Mouse (Mus musculus): ENCODE results near the gene Cmas. TPM values are rescaled to one million over a fixed set of nuclear protein-coding genes. Genes with fewer than 3 reads are reported as not detected.

The Cmas gene
- total RNA-seq, 2 experiments from 2014 or later = 49.5 to 59.1 TPM

DNA sequence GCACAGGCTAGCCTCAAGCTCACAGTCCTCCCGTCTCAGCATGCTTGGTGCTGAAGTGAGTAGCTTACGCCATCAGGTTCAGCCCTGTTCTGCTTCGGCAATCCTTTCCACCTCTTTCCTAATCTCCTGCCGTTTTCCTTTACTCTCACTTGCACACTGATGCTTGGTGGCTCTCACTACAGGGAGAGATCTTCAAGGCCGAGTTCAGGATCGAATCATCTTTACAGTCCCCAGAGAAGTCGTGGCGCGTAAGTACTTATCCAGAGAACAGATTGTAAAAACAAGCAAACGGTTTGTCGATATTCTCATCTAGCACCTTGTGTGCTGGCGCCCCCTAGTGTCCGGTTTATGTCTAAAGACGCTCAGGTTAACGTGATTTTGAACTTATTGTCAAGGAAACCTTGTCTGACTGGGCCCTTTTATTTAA, 58.0 kb downstream of the Cmas start:
- ATAC-seq (replicated peaks; ENCODE audit: low FRiP score, low TSS enrichment, poor library complexity, severe bottlenecking) = peak; percentile 68

DNA sequence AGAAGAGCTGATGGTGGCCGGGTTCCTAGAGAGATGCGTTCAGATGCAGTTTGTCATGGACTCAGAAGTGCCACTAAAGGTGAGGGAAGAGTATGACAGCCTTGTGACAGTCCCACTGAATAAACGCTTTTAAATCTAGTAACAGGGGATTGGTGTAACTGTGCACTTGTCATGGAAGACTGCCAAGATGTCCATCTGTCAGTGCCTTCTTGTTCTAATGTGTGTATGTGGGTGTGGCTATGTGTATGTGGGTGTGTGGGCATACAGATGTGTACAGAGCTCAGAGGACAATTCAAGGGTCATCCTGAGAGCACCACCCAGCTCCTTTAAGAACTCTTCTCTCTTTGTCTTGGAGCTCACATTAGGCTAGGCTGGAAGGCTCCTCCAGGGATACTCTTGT, 59.0 kb downstream of the Cmas start:
- peak; percentile 36; the same call in 1 of the 2 replicates for ATAC-seq (replicated peaks; ENCODE audit: low FRiP score, low TSS enrichment, poor library complexity, severe bottlenecking)

DNA sequence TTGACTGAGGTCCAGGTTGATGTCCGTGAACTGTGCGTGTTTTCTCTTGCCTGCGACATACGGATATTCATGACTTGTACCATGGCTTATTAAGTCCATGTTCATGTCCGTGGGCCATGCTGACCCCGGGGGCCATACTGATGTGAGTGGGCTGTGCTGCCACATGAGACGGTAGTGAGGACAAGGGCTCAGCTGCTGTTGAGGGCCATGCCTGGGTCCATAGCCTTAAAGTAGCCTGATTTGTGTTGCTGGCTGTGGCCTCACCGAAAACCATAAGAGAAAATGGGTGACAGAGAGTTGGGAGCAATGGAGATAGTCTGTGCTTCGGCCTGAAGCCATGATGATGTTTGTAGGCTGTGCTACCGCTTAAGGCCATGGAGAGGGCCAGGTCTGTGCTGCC, 61.8 kb downstream of the Cmas start:
- no peak for ATAC-seq (replicated peaks; ENCODE audit: low FRiP score, low TSS enrichment, poor library complexity, severe bottlenecking)

DNA sequence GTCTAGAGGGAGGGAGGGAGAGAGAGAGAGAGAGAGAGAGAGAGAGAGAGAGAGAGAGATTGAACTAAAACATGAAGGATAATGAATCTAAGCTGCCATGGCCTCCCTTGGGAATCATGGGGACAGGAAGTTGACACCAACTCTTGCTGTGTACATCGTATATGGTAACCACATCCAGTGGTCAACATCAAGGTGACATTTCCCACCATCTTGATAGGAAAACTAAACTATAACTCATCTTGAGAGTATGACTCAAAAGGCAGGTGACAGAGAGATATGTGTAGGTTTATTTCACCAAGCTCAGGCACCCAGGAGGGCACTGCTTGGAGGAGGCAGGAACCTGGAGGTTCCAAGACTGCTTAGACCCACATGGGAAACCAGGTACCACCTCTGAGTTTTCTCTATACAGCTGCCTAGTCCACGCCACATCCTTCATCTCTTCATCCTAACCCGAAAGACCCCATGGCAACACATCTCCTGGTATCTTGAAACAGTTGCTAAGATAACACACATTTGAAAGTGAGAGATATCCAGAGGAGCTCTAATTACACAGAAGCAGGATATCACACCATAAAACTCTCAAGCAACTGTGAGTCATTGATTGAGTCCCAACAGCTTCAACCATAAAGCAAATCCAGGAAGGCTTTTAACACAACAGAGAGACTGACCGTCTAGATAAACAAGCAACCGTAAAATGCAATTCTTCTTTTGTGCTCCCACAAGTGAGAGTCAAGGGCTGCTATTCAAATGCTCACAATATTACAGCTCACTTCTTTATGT, 66.7 kb downstream of the Cmas start:
- ATAC-seq (replicated peaks; ENCODE audit: low FRiP score, low TSS enrichment, poor library complexity, severe bottlenecking) = peak; percentile 48; the same call in 1 of the 2 replicates

Other genes starting within 250 kb of the Cmas start
- gene Ldhb, start 248.7 kb upstream of the Cmas start, total RNA-seq (2014; fragmentation: Nextera tagmentation) = 6.7 and 20.9 TPM in 2 replicates
- 1.1 and 2.1 TPM in 2 replicates for gene Ldhb, start 248.7 kb upstream of the Cmas start, total RNA-seq (2017)
- gene Kcnj8, start 185.1 kb upstream of the Cmas start, total RNA-seq (2014; fragmentation: Nextera tagmentation) = not detected in 2 replicates
- gene Kcnj8, start 185.1 kb upstream of the Cmas start, total RNA-seq (2017) = 1.1 TPM in 1 of 2 replicates, not detected in the other
- gene Abcc9, start 54.4 kb upstream of the Cmas start, total RNA-seq (2014; fragmentation: Nextera tagmentation) = not detected in 2 replicates
- not detected in 2 replicates for gene Abcc9, start 54.4 kb upstream of the Cmas start, total RNA-seq (2017)
- not detected in 2 replicates for gene Sult6b2, start 47.8 kb downstream of the Cmas start, total RNA-seq (2014; fragmentation: Nextera tagmentation)
- gene Sult6b2, start 47.8 kb downstream of the Cmas start, total RNA-seq (2017) = not detected in 2 replicates
- gene St8sia1, start 207.8 kb downstream of the Cmas start, total RNA-seq (2014; fragmentation: Nextera tagmentation) = 1.1 TPM in 1 of 2 replicates, not detected in the other
- gene St8sia1, start 207.8 kb downstream of the Cmas start, total RNA-seq (2017) = not detected in 2 replicates

Data from megakaryocyte-erythroid progenitor cell, adult 5-6 weeks (primary cell).